Mouse (Mus musculus) mesoderm, embryonic 11.5 days (tissue): Measurements from ENCODE around the gene Tspan10.

ENCODE experiments used
- DNase-seq: peaks from one replicate; pipeline ENCODE4 v3.0.0-alpha.2; 2012; ENCODE audit warnings: low read depth, low spot score

Tspan10 gene

DNA sequence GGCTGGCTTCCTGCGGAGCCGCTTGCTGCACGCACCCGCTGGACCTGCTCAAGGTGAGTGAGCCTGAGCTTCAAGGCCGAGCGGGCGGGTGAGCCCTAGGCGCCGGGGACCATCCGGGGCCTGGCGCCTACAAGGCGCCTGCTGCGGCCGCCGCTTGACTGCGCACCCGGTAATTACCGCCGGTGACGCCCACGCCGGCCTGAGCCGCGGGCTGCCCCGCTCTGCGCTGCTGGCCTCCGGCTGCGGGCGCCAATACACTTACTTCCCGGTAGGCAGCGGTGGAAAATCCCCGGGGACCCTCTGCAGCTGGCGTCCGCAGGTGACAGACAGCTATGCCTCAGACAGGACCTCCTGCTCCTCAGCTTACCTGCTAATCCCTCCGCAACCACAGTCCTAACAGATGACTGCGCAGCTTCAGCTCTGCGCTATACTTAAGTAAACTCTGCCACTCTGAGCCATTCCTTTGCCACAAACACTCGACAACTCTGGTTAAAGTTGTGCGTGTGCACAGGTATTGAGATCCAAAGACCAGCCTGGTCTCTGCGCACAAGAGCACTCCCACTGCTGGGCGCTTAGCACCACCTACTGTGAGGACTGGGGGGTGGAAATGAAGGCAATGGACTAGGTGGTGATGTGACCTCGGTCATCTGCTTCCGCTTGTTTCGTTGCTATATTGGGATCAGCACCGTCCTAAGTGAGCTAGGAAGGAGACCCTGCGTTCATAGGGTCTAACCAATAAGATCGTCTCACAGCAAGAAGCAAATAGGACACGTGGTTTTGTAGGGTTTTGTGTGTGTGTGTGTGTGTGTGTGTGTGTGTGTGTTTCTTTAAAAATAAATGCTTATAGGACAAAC lies 49.8 kb downstream of the Tspan10 start:
- peak; percentile 63 for DNase-seq

DNA sequence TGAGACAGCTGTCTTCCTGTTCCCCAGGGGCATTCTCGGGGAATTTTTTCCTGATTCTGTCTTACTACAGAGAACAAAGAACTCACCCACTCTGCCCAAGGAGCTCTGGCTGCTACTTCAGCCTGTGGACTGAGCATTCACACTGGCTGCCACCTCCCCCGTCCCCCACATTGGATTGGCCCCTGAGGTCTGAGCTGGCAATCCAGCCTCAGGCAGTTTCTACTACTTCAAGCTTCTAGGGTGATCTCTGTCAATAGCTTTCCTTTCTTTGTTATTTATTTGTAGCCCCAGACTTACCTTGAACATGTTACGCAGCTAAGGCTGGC lies 50.4 kb downstream of the Tspan10 start:
- peak; percentile 49 for DNase-seq

DNA sequence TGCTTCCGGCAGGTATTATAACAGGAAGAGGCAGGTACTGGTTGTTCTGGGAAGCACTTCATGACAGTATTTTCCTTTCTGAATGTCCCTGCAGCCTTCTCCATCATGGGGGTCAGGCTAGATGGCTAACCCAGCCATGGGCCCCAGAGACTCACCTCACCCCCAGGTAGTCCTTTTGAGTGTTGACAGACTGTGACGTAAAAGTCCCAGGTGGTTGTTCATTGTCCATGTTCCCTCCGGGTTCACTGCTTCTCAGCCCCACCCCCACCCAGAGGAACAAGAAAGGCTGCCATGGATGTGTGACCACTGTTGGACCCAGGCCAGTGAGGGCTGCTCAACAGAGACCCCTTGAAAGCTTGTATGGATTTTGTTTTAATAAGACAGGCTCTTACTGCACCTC lies 50.9 kb downstream of the Tspan10 start:
- DNase-seq, result no peak

DNA sequence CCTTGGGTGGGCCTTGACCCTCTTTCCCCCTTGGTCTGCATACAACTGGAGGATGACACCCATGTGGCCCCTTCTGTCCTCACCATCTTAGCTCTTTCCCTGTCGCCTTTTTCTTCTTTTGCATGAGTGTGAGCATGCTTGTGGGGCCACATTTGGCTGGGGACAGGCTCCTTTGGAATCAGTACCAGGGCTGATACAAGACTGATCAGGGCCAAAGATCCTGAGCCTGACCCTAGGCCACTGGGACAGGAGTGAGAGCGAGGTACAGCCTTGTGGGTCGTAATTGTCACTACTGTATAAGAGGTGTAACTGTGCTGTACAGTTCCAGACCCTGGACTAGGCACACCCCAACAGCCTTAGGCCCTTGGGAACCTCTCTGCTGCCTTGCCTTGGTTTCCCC lies 51.5 kb downstream of the Tspan10 start:
- no peak for DNase-seq
